In genomic region chr13:24639215-24640165, GRCm38 (mm10) we compare ENCODE assay signal across 8 mouse cellular contexts. TPM values are rescaled to one million over a fixed set of nuclear protein-coding genes. Genes with fewer than 3 reads are reported as not detected.
A peak's percentile ranks its signal among the peaks of the same experiment; 100 is the strongest.
DNase-seq lines count a peak whose midpoint lies in the region; ATAC-seq and TF ChIP-seq lines count a peak whose summit lies in the region.

No protein-coding gene starts in this region.

- H3K79me2 ChIP-seq in heart, adult 2 months (replicated peaks; ENCODE audit: control insufficient read depth, insufficient read depth, low read length), result no peaks in the 10 kb centered on the region

- TF ChIP-seq POLR2A in heart, adult 2 months (IDR thresholded peaks at IDR 0.05; ENCODE audit: insufficient read depth, low read depth, low read length), result no peak

- peak overlapping the region; percentile 12 for H3K27ac ChIP-seq in heart, adult 2 months
- H3K27ac ChIP-seq in embryonic facial prominence, embryonic 10.5 days (replicated peaks), result peak overlapping the region; percentile 61; the same call in 1 of the 2 replicates
- H3K27ac ChIP-seq in hindbrain, embryonic 11.5 days (ENCODE audit: low read depth, low read length), result peak overlapping the region; percentile 70

- WGBS in heart, adult 2 months, result 24% methylated on average over 22 of the region's 22 CpGs
- WGBS in embryonic facial prominence, embryonic 10.5 days, result 16% methylated on average over 22 of the region's 22 CpGs
- 16% methylated on average over 22 of the region's 22 CpGs for WGBS in hindbrain, embryonic 11.5 days

- H3K27me3 ChIP-seq in heart, adult 2 months (ENCODE audit: control insufficient read depth, insufficient read depth, low read length), result no peaks in the 10 kb centered on the region
- H3K27me3 ChIP-seq in embryonic facial prominence, embryonic 10.5 days (replicated peaks; ENCODE audit: low read depth, poor library complexity, severe bottlenecking), result peaks cover 63% of the 10 kb centered on the region
- no peaks in the 10 kb centered on the region; the same call in 1 of the 2 replicates for H3K27me3 ChIP-seq in hindbrain, embryonic 11.5 days (ENCODE audit: control insufficient read depth, insufficient read depth, low read length)

- peak overlapping the region; percentile 98 for H3K4me2 ChIP-seq in hindbrain, embryonic 11.5 days (replicated peaks; ENCODE audit: low read depth, low read length)

- H3K36me3 ChIP-seq in heart, adult 2 months (ENCODE audit: control insufficient read depth, insufficient read depth, low read length), result no peaks in the 10 kb centered on the region
- no peaks in the 10 kb centered on the region for H3K36me3 ChIP-seq in embryonic facial prominence, embryonic 10.5 days (replicated peaks)
- H3K36me3 ChIP-seq in hindbrain, embryonic 11.5 days (ENCODE audit: control insufficient read depth, insufficient read depth, low read length), result no peaks in the 10 kb centered on the region

- ATAC-seq in CD4-positive, CD25-positive, alpha-beta regulatory T cell, adult 4 months, result peak; percentile 60
- ATAC-seq in hindbrain, embryonic 11.5 days (ENCODE audit: low FRiP score), result peak; percentile 51

- H3K4me3 ChIP-seq in heart, adult 2 months, result peak overlapping the region; percentile 53
- peak overlapping the region; percentile 73 for H3K4me3 ChIP-seq in embryonic facial prominence, embryonic 10.5 days
- H3K4me3 ChIP-seq in hindbrain, embryonic 11.5 days (ENCODE audit: low read depth, low read length), result peak overlapping the region; percentile 66

- no peak for TF ChIP-seq CTCF in heart, adult 2 months (IDR thresholded peaks at IDR 0.05)

- intact Hi-C loops in heart, adult 2 months (cut with DNase I), result no loop called here

- H3K4me1 ChIP-seq in heart, adult 2 months (ENCODE audit: control insufficient read depth, insufficient read depth, low read length), result peaks cover 5% of the 10 kb centered on the region; the same call in 1 of the 2 replicates
- H3K4me1 ChIP-seq in embryonic facial prominence, embryonic 10.5 days, result peaks cover 27% of the 10 kb centered on the region
- H3K4me1 ChIP-seq in hindbrain, embryonic 11.5 days (replicated peaks; ENCODE audit: control insufficient read depth, insufficient read depth, low read length), result peaks cover 4% of the 10 kb centered on the region

- no peaks in the 10 kb centered on the region for H3K9me3 ChIP-seq in embryonic facial prominence, embryonic 10.5 days
- no peaks in the 10 kb centered on the region for H3K9me3 ChIP-seq in hindbrain, embryonic 11.5 days (ENCODE audit: control insufficient read depth, low read length)

- DNase-seq in heart, adult 2 months, result peak; percentile 27 to 50
- DNase-seq in heart, adult 9 months (ENCODE audit: low spot score in 2 of 2), result no peak
- no peak for DNase-seq in embryonic facial prominence, embryonic 10.5 days (ENCODE audit: low spot score)
- no peak for DNase-seq in hindbrain, embryonic 11.5 days (ENCODE audit: low spot score)
- peak; percentile 46 for DNase-seq in lung, postnatal 36 days
- peak; percentile 52 for DNase-seq in testis, postnatal 10 days (ENCODE audit: low spot score)
- no peak for DNase-seq in frontal cortex, postnatal 36 days (ENCODE audit: low spot score in 2 of 2)

- TF ChIP-seq EP300 in heart, adult 2 months (IDR thresholded peaks at IDR 0.05; ENCODE audit: insufficient read depth, low read depth, low read length), result no peak

- H3K9ac ChIP-seq in heart, adult 2 months (ENCODE audit: low read depth, low read length), result peak overlapping the region; percentile 85
- peak overlapping the region; percentile 67; the same call in 1 of the 2 replicates for H3K9ac ChIP-seq in hindbrain, embryonic 11.5 days (ENCODE audit: low read depth, low read length)

RNA-seq across cellular contexts. Expression of gene Ripor2, which starts 57.5 kb away (rescaled TPM):
- total RNA-seq in heart, adult 2 months (2021), result 1 to 10 TPM; 7.4 to 8.2 TPM
- 4.7 and 5.5 TPM in 2 replicates for polyA plus RNA-seq in heart, adult 2 months (2012; rRNA removed)
- 100 to 1,000 TPM; 228 to 281 TPM for polyA plus RNA-seq in CD4-positive, CD25-positive, alpha-beta regulatory T cell, adult 4 months (2017; shearing (Covaris generic))
- polyA plus RNA-seq in embryonic facial prominence, embryonic 10.5 days (2016; fragmentation: Nextera tagmentation; extraction: Ambion mirVana), result 2.3 and 2.6 TPM in 2 replicates
- polyA plus RNA-seq in hindbrain, embryonic 11.5 days (2014; fragmentation: Nextera tagmentation; extraction: Ambion mirVana), result 9.5 and 10.4 TPM in 2 replicates

Comparison
In these comparisons a context has a peak if more than half of its experiments do, and no peak if none do; other contexts are left out.
1. DNase-seq: peak in heart, adult 2 months (2 of 2), lung, postnatal 36 days (single experiment) and testis, postnatal 10 days (single experiment); none in heart, adult 9 months (0 of 2), embryonic facial prominence, embryonic 10.5 days (single experiment), hindbrain, embryonic 11.5 days (single experiment) and frontal cortex, postnatal 36 days (0 of 2).
2. H3K27ac ChIP-seq: peak in every context shown above with its lines; median percentile 70 in hindbrain, embryonic 11.5 days; 61 in embryonic facial prominence, embryonic 10.5 days; 12 in heart, adult 2 months.
3. RNA of gene Ripor2, which starts 57.5 kb away (polyA plus RNA-seq): 228 to 281 TPM in CD4-positive, CD25-positive, alpha-beta regulatory T cell, adult 4 months; 9.5 to 10.4 TPM in hindbrain, embryonic 11.5 days, 4.7 to 5.5 TPM in heart, adult 2 months and 2.3 to 2.6 TPM in embryonic facial prominence, embryonic 10.5 days; every median in the first group is over 10 times any median in the second.
4. Peak in every context shown above with its lines, with median percentiles within 50 percentile points of each other: H3K4me3 ChIP-seq.